8 mouse cellular contexts compared by ENCODE assay signal in genomic region chrX:73191934-73192333, GRCm38 (mm10). TPM values are rescaled to one million over a fixed set of nuclear protein-coding genes. Genes with fewer than 3 reads are reported as not detected.
A peak's percentile ranks its signal among the peaks of the same experiment; 100 is the strongest.
DNase-seq lines count a peak whose midpoint lies in the region; ATAC-seq and TF ChIP-seq lines count a peak whose summit lies in the region.
"Not testable (repeated sequence)": the region's sequence is repeated elsewhere in the genome, so short reads cannot be mapped to it uniquely, and the experiment has no call there.

TSS of gene Xlr3b (plus strand) at chrX:73192207.

- not testable (repeated sequence) for H3K4me2 ChIP-seq in kidney, embryonic 15.5 days; liver, postnatal 0 days (ENCODE audit: low read depth, low read length); midbrain, embryonic 15.5 days; stomach, embryonic 14.5 days (replicated peaks; ENCODE audit: low read depth, low read length)

- H3K36me3 ChIP-seq in kidney, embryonic 15.5 days; liver, postnatal 0 days (replicated peaks; ENCODE audit: insufficient read depth, low read length); midbrain, embryonic 15.5 days (replicated peaks); stomach, embryonic 14.5 days (ENCODE audit: control insufficient read depth, insufficient read depth, low read length): not testable (repeated sequence)

- 81% methylated on average over 12 of the region's 12 CpGs for whole genome bisulfite sequencing in kidney, embryonic 15.5 days
- 82% methylated on average over 8 of the region's 12 CpGs for WGBS in liver, postnatal 0 days (ENCODE audit: insufficient replicate concordance)
- 75% methylated on average over 12 of the region's 12 CpGs for WGBS in midbrain, embryonic 15.5 days
- WGBS in stomach, embryonic 14.5 days: 76% methylated on average over 12 of the region's 12 CpGs

- not testable (repeated sequence) for TF ChIP-seq CTCF in liver, postnatal 0 days (IDR thresholded peaks at IDR 0.05; ENCODE audit: low read depth)

- peak; percentile 47 for DNase-seq in CD4-positive, CD25-positive, alpha-beta regulatory T cell, adult 2 months (ENCODE audit: low read depth, low spot score)
- peak; percentile 10 for DNase-seq in adrenal gland, postnatal 25 days
- peak; percentile 23 for DNase-seq in fibroblast of lung, adult 2 months (ENCODE audit: low read depth)
- peak; percentile 2 to 12 for DNase-seq in heart, postnatal 10 days
- peak; percentile 10 for DNase-seq in liver, postnatal 0 days

- not testable (repeated sequence) for H3K27ac ChIP-seq in kidney, embryonic 15.5 days; liver, postnatal 0 days (ENCODE audit: low read depth); midbrain, embryonic 15.5 days; stomach, embryonic 14.5 days (ENCODE audit: low read length)

- 0 out of 2 replicates have a peak, but pooled peaks have one; percentile 25 for ATAC-seq in kidney, embryonic 15.5 days (replicated peaks; ENCODE audit: low FRiP score)
- not testable (repeated sequence) for ATAC-seq in liver, postnatal 0 days; stomach, embryonic 14.5 days (ENCODE audit: insufficient number of reproducible peaks, insufficient read depth, low FRiP score, low read depth)
- ATAC-seq in midbrain, embryonic 15.5 days (replicated peaks): peak; percentile 80

- intact Hi-C loops in heart, postnatal 10 days (cut with DNase I): not testable (repeated sequence)

- not testable (repeated sequence) for H3K9ac ChIP-seq in kidney, embryonic 15.5 days; liver, postnatal 0 days (replicated peaks); midbrain, embryonic 15.5 days; stomach, embryonic 14.5 days (replicated peaks; ENCODE audit: low read depth, low read length)

- H3K4me1 ChIP-seq in kidney, embryonic 15.5 days; liver, postnatal 0 days (ENCODE audit: insufficient read depth); midbrain, embryonic 15.5 days; stomach, embryonic 14.5 days (ENCODE audit: control insufficient read depth, insufficient read depth, low read length): not testable (repeated sequence)

- H3K9me3 ChIP-seq in kidney, embryonic 15.5 days (replicated peaks); liver, postnatal 0 days (ENCODE audit: low read length); midbrain, embryonic 15.5 days; stomach, embryonic 14.5 days (ENCODE audit: control insufficient read depth, low read depth, low read length): not testable (repeated sequence)

- not testable (repeated sequence) for H3K27me3 ChIP-seq in kidney, embryonic 15.5 days; liver, postnatal 0 days (ENCODE audit: insufficient read depth, low read length); midbrain, embryonic 15.5 days (replicated peaks); stomach, embryonic 14.5 days (ENCODE audit: control insufficient read depth, insufficient read depth, low read length)

- H3K4me3 ChIP-seq in kidney, embryonic 15.5 days (replicated peaks); liver, postnatal 0 days (ENCODE audit: low read depth, low read length); midbrain, embryonic 15.5 days; stomach, embryonic 14.5 days (ENCODE audit: low read depth, low read length): not testable (repeated sequence)

- not testable (repeated sequence) for TF ChIP-seq EP300 in liver, postnatal 0 days (IDR thresholded peaks at IDR 0.05; ENCODE audit: low read depth)

RNA-seq across cellular contexts. Expression of gene Xlr3b, which starts in this region (rescaled TPM):
- total RNA-seq in adrenal gland, postnatal 25 days (2021): 4.1 and 5.9 TPM in 2 replicates
- total RNA-seq in heart, postnatal 10 days (2021): 1 to 10 TPM; 2.8 to 3.3 TPM
- polyA plus RNA-seq in kidney, embryonic 15.5 days (2015; fragmentation: Nextera tagmentation; extraction: Ambion mirVana): 14.2 and 14.4 TPM in 2 replicates
- polyA plus RNA-seq in liver, postnatal 0 days (2015; fragmentation: Nextera tagmentation; extraction: Ambion mirVana): 0.80 and 2.0 TPM in 2 replicates
- polyA plus RNA-seq in midbrain, embryonic 15.5 days (2015; fragmentation: Nextera tagmentation; extraction: Ambion mirVana): 17.2 and 18.1 TPM in 2 replicates
- polyA plus RNA-seq in stomach, embryonic 14.5 days (2014; fragmentation: Nextera tagmentation; extraction: Ambion mirVana): 5.5 and 11.3 TPM in 2 replicates
